Mouse (Mus musculus) layer of hippocampus, adult 18-20 months (tissue): Measurements from ENCODE around the gene Arih1. TPM values are rescaled to one million over a fixed set of nuclear protein-coding genes. Genes with fewer than 3 reads are reported as not detected.
"Not testable (repeated sequence)": the region's sequence is repeated elsewhere in the genome, so short reads cannot be mapped to it uniquely, and the experiment has no call there.

Source experiments
- DNase-seq, 2 experiments: peaks; one replicate each; pipeline ENCODE4 v3.0.0; 2022; ENCODE audit warnings: low spot score in 2 of 2
- total RNA-seq, 2 experiments: library from RNA; stranded (reverse); gene quantifications; 2 replicates each; pipeline ENCODE4 v1.2.3; 2021

Gene Arih1
- total RNA-seq, 2 experiments from 2014 or later = 107 to 110 TPM

- DNase-seq = no peak
These were observed 22.1 kb downstream of the Arih1 start for GRCm38 (mm10) chr9:59464293-59464692.

- DNase-seq = peak in 1 of 2 experiments; percentile 16
These were observed 27.4 kb downstream of the Arih1 start for GRCm38 (mm10) chr9:59458997-59459510.

- DNase-seq = no peak
These were observed 28.0 kb downstream of the Arih1 start for GRCm38 (mm10) chr9:59458416-59458815.

- no peak for DNase-seq
These were observed 28.7 kb downstream of the Arih1 start for GRCm38 (mm10) chr9:59457671-59458070.

- no peak for DNase-seq
These were observed 30.9 kb downstream of the Arih1 start for GRCm38 (mm10) chr9:59455404-59456068.

GRCm38 (mm10) chr9:59433729-59434128 is 52.7 kb downstream of the Arih1 start:
- DNase-seq = no peak

GRCm38 (mm10) chr9:59431626-59432025 is 54.8 kb downstream of the Arih1 start:
- DNase-seq = no peak

GRCm38 (mm10) chr9:59420487-59420886 is 65.9 kb downstream of the Arih1 start:
- no peak for DNase-seq

GRCm38 (mm10) chr9:59407271-59407670 is 79.1 kb downstream of the Arih1 start:
- no peak for DNase-seq

- DNase-seq = no peak
These were observed 97.3 kb downstream of the Arih1 start for GRCm38 (mm10) chr9:59389086-59389485.

GRCm38 (mm10) chr9:59388311-59388710 is 98.1 kb downstream of the Arih1 start:
- DNase-seq = peak; percentile 5 to 42

GRCm38 (mm10) chr9:59387461-59387860 is 99.0 kb downstream of the Arih1 start:
- DNase-seq = no peak

- no peak for DNase-seq
These were observed 110.8 kb downstream of the Arih1 start for GRCm38 (mm10) chr9:59375626-59376025.

- DNase-seq = no peak
These were observed 116.8 kb downstream of the Arih1 start for GRCm38 (mm10) chr9:59369646-59370045.

GRCm38 (mm10) chr9:59369220-59369619 is 117.2 kb downstream of the Arih1 start:
- no peak for DNase-seq

GRCm38 (mm10) chr9:59360487-59360886 is 125.9 kb downstream of the Arih1 start:
- not testable (repeated sequence) for DNase-seq

GRCm38 (mm10) chr9:59358041-59358440 is 128.4 kb downstream of the Arih1 start:
- DNase-seq = not testable (repeated sequence)

- DNase-seq = peak; percentile 83 to 91
These were observed 133.2 kb downstream of the Arih1 start, which contains the start of gene Bbs4 for GRCm38 (mm10) chr9:59353253-59353639. Gene Bbs4 (minus strand): TSS chr9:59353508.

- DNase-seq = peak in 1 of 2 experiments; percentile 5
These were observed 133.7 kb downstream of the Arih1 start for GRCm38 (mm10) chr9:59352586-59353252.

GRCm38 (mm10) chr9:59346176-59346575 is 140.2 kb downstream of the Arih1 start:
- no peak for DNase-seq

GRCm38 (mm10) chr9:59340002-59340401 is 146.4 kb downstream of the Arih1 start:
- DNase-seq = no peak

- no peak for DNase-seq
These were observed 147.3 kb downstream of the Arih1 start for GRCm38 (mm10) chr9:59339107-59339506.
